Mouse (Mus musculus) cortical plate, adult 2 months (tissue): Measurements from ENCODE around the gene Jarid2. TPM values are rescaled to one million over a fixed set of nuclear protein-coding genes. Genes with fewer than 3 reads are reported as not detected.

Experiments
- H3K27ac ChIP-seq: fragments of 200-500 bp; 2 replicates; pipeline ENCODE4 v1.5.1; 2012; ENCODE audit warnings: low read length, control low read depth, inconsistent platforms; ENCODE audit not compliant: insufficient read depth
- H3K4me1 ChIP-seq: fragments of 200-500 bp; 2 replicates; pipeline ENCODE4 v1.6.1; 2011; ENCODE audit warnings: low read length; ENCODE audit not compliant: control insufficient read depth, insufficient read depth
- H3K4me3 ChIP-seq: fragments of 200-500 bp; 2 replicates; pipeline ENCODE4 v1.5.1; 2011; ENCODE audit warnings: mild to moderate bottlenecking, low read length, control low read depth; ENCODE audit not compliant: insufficient read depth
- CTCF ChIP-seq: fragments of 200-500 bp; IDR thresholded peaks from 2 replicates; pipeline ENCODE4 v1.5.1; 2011; ENCODE audit warnings: mild to moderate bottlenecking, control low read depth, low read length; ENCODE audit not compliant: insufficient read depth; ENCODE audit errors: extremely low read depth
- POLR2A ChIP-seq: fragments of 200-500 bp; IDR thresholded peaks from 2 replicates; pipeline ENCODE4 v1.6.1; 2011; ENCODE audit warnings: mild to moderate bottlenecking, low read length, control low read depth; ENCODE audit not compliant: insufficient read depth; ENCODE audit errors: extremely low read depth
- polyA plus RNA-seq: library from polyadenylated mRNA; depleted of rRNA; stranded (reverse); fragments of >200 nt; gene quantifications from 2 replicates; pipeline ENCODE4 v1.2.3, GENCODE M21; 2012

The Jarid2 gene
- polyA plus RNA-seq, 1 experiment, result 18.2 TPM

DNA sequence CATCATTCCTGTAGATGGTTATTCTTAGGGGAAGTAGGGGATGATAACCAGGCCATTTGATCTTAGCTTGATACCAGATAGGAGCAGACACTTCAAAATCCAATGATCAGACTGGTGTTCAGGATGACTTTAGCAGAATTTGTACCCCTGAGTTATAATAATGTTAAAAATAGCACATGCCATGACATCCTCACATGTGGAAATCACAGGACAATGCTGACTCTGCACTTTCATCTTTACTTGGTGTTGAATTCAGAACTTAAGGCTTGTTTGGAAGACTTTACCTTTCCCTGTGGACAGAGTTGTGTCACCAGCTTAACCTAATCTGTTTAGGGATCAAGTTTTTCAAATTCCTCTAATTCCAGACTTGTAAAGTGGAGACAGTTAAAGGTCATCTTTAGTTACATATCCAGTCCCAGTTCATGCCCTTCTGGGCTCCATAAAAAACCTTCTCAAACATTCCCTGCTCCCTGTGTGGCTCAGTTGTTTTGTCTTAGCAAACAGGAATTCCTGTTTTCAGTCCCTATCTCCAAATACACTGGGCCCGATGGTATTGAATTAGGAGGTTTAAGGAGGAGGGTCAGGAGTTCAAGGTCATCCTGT is 5.9 kb downstream of the Jarid2 start:
- no peak overlapping the region for H3K4me3 ChIP-seq
- TF ChIP-seq POLR2A (no peak), CTCF (no peak)
- H3K27ac ChIP-seq, result no peak overlapping the region
- H3K4me1 ChIP-seq, result peaks cover 4% of the 10 kb centered on the region; the same call in 1 of the 2 replicates

DNA sequence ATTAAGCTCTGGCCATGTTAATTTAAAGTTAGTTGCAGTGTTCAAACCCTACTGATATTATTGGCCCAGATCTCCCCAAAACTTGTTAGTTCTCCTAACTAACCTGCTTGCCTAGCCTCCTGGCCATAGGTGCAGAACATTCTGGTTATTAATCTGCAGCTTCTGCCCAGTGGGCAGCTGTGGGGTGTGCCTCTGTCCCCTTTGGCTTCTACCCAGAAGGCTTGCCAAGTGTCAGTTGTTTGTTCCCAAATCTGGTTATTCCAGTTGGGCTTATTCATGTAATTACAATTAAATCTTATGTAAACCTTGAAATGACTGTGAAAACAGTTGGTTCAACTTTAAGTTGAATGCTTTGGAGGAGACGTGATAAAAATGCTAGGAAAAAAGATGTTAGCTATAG is 8.0 kb downstream of the Jarid2 start:
- Histone ChIP-seq H3K4me3 (no peak overlapping the region), H3K27ac (no peak overlapping the region), H3K4me1 (peaks cover 4% of the 10 kb centered on the region; the same call in 1 of the 2 replicates)
- TF ChIP-seq POLR2A (no peak), CTCF (no peak)

DNA sequence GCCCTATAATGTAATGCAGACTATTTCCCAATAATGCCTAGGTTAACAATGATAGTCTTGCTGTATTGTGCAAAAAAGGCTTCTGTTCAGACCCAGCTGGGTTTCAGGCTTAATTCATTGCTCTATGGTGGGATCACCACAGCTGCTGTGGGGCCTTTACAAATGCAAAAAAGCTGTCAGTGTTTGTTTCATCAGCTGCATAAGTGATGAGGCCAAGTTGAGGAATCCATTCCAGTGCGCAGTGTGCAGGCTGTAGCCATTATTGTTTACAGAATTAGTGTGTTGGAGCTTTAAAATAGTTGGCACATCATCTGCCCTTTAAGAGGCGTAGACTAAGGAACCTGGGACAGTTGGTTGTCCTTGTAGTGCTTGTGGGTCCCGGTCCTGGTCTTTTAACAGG is 22.5 kb downstream of the Jarid2 start:
- H3K4me3 ChIP-seq, result no peak overlapping the region
- no peak overlapping the region for H3K27ac ChIP-seq
- no peak for TF ChIP-seq CTCF
- no peak for TF ChIP-seq POLR2A
- peaks cover 5% of the 10 kb centered on the region for H3K4me1 ChIP-seq

- Histone ChIP-seq H3K4me1 (peaks cover 2% of the 10 kb centered on the region), H3K27ac (no peak overlapping the region), H3K4me3 (no peak overlapping the region)
- TF ChIP-seq CTCF, result no peak
- TF ChIP-seq POLR2A, result no peak
These were observed 23.9 kb downstream of the Jarid2 start for GRCm38 (mm10) chr13:44753206-44753605.

DNA sequence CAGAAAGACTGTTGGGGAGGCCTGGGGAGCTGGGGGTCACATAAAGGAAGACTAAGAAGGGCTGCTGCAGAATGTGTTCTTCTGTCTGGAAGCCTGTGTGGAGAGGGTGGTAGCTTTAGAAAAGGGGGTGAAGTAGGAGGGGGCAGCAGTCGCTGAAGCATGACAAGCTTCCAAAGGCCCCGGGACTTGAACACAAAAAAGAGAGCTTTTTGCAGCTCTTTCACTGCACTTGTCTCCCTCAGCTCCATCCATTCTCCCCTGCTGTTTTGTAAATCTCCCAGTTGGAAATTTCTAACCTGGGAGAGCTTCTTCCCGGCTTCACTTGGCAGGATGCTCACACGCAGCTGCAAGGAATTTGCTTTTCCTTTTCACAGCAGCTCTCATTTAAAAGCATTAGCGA is 26.2 kb downstream of the Jarid2 start:
- Histone ChIP-seq H3K4me1 (no peaks in the 10 kb centered on the region; the same call in 1 of the 2 replicates), H3K27ac (no peak overlapping the region), H3K4me3 (no peak overlapping the region)
- no peak for TF ChIP-seq POLR2A
- no peak for TF ChIP-seq CTCF

GRCm38 (mm10) chr13:44758750-44759149 is 29.5 kb downstream of the Jarid2 start:
- no peak overlapping the region for H3K27ac ChIP-seq
- no peak overlapping the region for H3K4me3 ChIP-seq
- H3K4me1 ChIP-seq, result no peaks in the 10 kb centered on the region; the same call in 1 of the 2 replicates
- no peak for TF ChIP-seq POLR2A
- peak; percentile 61 for TF ChIP-seq CTCF

- Histone ChIP-seq H3K4me3 (no peak overlapping the region), H3K27ac (no peak overlapping the region), H3K4me1 (no peaks in the 10 kb centered on the region; the same call in 1 of the 2 replicates)
- TF ChIP-seq POLR2A (no peak), CTCF (no peak)
These were observed 31.5 kb downstream of the Jarid2 start for GRCm38 (mm10) chr13:44760761-44761160.

DNA sequence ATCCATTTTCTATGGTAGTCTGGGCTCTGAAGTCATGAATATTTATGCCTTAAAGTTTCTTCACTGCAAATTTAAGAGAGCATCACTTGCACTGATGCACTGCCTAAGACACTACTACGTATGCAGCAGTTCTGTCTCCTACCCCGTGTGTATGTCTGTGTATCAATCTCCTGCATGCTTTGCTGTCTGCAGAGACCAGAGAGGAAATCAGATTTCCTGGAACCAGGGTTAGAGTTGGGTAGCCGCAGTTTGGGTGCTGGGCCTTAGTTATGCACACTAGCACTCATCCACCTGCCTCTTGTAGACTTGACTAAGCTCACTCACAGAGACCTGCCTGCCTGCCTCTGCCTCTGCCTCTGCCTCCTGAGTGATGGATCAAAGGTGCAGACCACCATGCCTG is 33.8 kb downstream of the Jarid2 start:
- no peaks in the 10 kb centered on the region for H3K4me1 ChIP-seq
- H3K4me3 ChIP-seq, result no peak overlapping the region
- TF ChIP-seq CTCF, result no peak
- TF ChIP-seq POLR2A, result no peak
- H3K27ac ChIP-seq, result no peak overlapping the region

- Histone ChIP-seq H3K27ac (no peak overlapping the region), H3K4me3 (no peak overlapping the region), H3K4me1 (peaks cover 3% of the 10 kb centered on the region)
- TF ChIP-seq POLR2A (no peak), CTCF (no peak)
These were observed 38.5 kb downstream of the Jarid2 start for GRCm38 (mm10) chr13:44767751-44768150.

DNA sequence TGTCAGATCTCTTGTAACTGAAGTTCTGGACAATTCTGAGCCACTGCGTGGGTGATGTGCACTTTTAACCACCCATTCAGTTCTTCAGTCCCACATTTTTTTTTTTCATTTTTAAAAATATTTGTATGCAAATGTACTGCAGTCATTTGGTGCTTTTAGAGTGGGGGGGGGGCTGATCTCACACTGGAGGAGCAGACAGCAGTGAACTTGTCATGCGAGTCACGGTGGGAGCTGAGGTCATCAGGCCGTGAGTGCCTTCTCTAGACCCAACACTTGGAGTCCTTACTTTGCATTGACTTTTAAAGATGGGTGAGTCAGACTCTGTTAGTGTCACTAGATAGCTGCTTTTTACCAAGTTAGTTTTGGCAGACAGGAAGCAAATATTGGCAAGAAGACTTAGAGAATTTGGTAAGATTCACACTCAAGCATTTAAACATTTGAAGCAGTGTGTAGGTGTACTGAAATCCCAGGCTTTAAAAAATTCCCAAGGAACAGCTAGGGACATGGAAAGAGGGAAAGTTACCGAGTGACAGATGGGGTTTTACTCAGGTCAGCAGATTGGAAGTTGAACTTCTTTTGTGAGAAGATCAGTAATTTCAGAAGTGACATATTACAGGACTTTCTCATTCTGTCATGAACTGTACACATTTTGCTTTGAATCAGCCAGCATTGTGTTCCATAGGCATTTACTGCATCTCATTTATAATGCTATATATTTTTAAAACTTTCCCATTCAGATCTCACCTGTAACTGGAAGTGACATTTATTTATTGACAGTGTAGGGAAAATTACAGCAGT is 41.7 kb downstream of the Jarid2 start:
- no peak overlapping the region for H3K27ac ChIP-seq
- H3K4me3 ChIP-seq, result no peak overlapping the region
- TF ChIP-seq POLR2A, result no peak
- no peak for TF ChIP-seq CTCF
- peaks cover 6% of the 10 kb centered on the region for H3K4me1 ChIP-seq
